Mouse (Mus musculus): ENCODE data around the gene Rint1.

Rint1 gene

DNA sequence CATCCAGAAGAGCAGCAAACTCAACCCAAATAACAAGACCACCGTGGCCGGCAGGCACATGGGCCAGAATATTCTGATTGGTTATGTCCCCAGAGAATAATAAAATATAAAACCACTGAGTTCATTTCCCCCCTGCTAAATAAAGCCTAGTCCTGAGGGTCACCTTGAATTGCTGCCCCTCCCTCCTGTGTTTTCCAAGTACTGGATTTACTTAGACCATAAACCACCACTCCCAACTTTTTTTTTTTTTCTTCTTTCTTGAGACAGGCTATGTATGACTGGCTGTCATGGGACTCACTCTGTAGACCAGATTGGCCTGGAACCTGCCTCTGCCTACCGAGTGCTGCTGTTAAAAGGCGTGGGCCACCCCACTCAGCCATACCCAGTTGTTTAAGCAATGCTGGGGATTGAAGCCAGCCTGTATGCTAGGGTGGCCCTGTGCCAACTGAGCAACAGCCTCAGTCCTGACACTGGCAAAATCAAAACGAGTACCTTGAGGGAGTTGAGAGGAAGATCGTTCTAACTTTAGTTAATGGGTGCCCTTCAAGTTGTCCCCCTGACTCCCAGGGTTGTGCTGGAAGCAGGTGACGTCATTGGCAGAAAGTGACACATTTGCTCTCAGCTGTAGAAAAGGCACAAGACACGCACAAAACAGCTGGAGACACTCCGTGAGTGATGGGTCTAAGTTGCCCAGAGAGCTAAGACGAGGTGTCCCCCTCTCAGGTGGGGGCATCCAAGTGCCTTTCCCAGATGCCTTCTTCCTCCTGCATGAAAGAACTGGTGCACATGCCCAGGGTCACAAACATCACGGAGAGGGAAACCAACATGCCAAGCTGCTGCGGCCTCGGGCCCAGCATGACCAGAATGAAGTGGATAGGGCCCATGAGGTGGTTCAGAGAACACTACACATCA is 76.8 kb downstream of the Rint1 start:
- no peak for DNase-seq (ENCODE audit: low read depth, low spot score)

GRCm38 (mm10) chr5:23865941-23866340 is 78.4 kb downstream of the Rint1 start:
- DNase-seq (ENCODE audit: low read depth, low spot score), result no peak

All from c-Kit-negative CD71-positive TER-119-positive erythroid progenitor cells, embryonic 14.5 days (primary cell).